Mouse (Mus musculus) stomach, postnatal 0 days (tissue): Measurements from ENCODE around the gene Zbtb48. TPM values are rescaled to one million over a fixed set of nuclear protein-coding genes. Genes with fewer than 3 reads are reported as not detected.

Experiments
- ATAC-seq: fragments of 200-750 bp; cut with Nextera tagmentation; 2 replicates; pipeline ENCODE4 v1.8.0; 2017; ENCODE audit not compliant: low FRiP score, low TSS enrichment
- DNase-seq: peaks from one replicate; pipeline ENCODE4 v3.0.0-alpha.2; 2016; ENCODE audit warnings: low spot score
- H3K27ac ChIP-seq: fragments of 300-500 bp; sonication (generic); replicated peaks from 2 replicates; pipeline ENCODE4 v1.5.1; 2014; ENCODE audit warnings: mild to moderate bottlenecking, control low read depth
- H3K27me3 ChIP-seq: fragments of 300-500 bp; sonication (generic); 2 replicates; pipeline ENCODE4 v1.6.1; 2014; ENCODE audit warnings: low read length; ENCODE audit not compliant: control insufficient read depth, insufficient read depth
- H3K36me3 ChIP-seq: fragments of 300-500 bp; sonication (generic); 2 replicates; pipeline ENCODE4 v1.6.1; 2014; ENCODE audit warnings: low read length, mixed read lengths; ENCODE audit not compliant: control insufficient read depth, insufficient read depth
- H3K4me1 ChIP-seq: fragments of 300-500 bp; sonication (generic); replicated peaks from 2 replicates; pipeline ENCODE4 v1.6.1; 2014; ENCODE audit warnings: antibody characterized with exemption; ENCODE audit not compliant: control insufficient read depth, insufficient read depth
- H3K4me2 ChIP-seq: fragments of 300-500 bp; sonication (generic); replicated peaks from 2 replicates; pipeline ENCODE4 v1.6.1; 2014; ENCODE audit warnings: low read depth, mild to moderate bottlenecking, control low read depth, moderate library complexity
- H3K4me3 ChIP-seq: fragments of 300-500 bp; sonication (generic); 2 replicates; pipeline ENCODE4 v1.5.1; 2014; ENCODE audit warnings: low read depth, low read length, control low read depth
- H3K9ac ChIP-seq: fragments of 300-500 bp; sonication (generic); 2 replicates; pipeline ENCODE4 v1.6.1; 2014; ENCODE audit warnings: mild to moderate bottlenecking, low read length, control low read depth, mixed read lengths
- H3K9me3 ChIP-seq: fragments of 300-500 bp; sonication (generic); 2 replicates; pipeline ENCODE4 v1.6.1; 2016; ENCODE audit warnings: low read length; ENCODE audit not compliant: control insufficient read depth
- CTCF ChIP-seq: IDR thresholded peaks from 2 replicates; pipeline ENCODE4 v1.5.1; 2016; ENCODE audit warnings: antibody characterized with exemption, low read depth, mild to moderate bottlenecking, moderate library complexity
- EP300 ChIP-seq: optimal IDR thresholded peaks from 2 replicates; pipeline ENCODE3; 2016; ENCODE audit warnings: antibody characterized with exemption
- WGBS: fragments of 180-500 bp; shearing (Covaris S2); extraction: QIAGEN DNeasy Blood & Tissue Kit; methylation state at CpG from one replicate; pipeline ENCODE4 v1.1.7; 2014; 5-methylcytosine and 5-hydroxymethylcytosine counted together
- polyA plus RNA-seq: library from polyadenylated mRNA; unstranded; fragments of >200 nt; fragmentation: Nextera tagmentation; extraction: Ambion mirVana; gene quantifications from 2 replicates; pipeline ENCODE4 v1.2.1, GENCODE M21; 2015

Zbtb48 gene
- polyA plus RNA-seq, 1 experiment from 2014 or later = 10.6 TPM

DNA sequence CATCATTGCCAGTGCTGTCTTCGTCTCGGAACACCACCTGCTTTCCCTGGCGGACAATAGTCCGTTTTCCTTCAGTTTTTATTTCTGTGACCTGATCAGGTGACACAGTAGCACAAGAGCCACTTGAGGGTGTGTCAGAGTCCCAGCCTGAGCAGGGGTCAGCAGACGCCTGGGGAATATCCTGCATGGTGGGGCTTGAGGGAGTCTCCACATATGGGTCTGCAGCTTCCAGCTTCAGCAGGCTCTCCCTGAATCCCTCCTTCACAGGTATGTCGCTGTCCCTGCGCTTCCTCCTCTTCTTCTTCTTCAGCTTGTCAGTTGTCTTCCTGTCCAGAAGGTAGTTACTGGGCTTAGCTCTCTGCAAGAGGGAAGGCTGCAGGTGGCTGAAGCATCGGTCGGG is 35.4 kb downstream of the Zbtb48 start:
- Histone ChIP-seq H3K9ac (no peak overlapping the region), H3K4me1 (peaks cover 5% of the 10 kb centered on the region; the same call in 1 of the 2 replicates), H3K4me2 (no peak overlapping the region), H3K27me3 (no peaks in the 10 kb centered on the region), H3K9me3 (no peaks in the 10 kb centered on the region), H3K4me3 (no peak overlapping the region), H3K27ac (no peak overlapping the region), H3K36me3 (peaks cover 11% of the 10 kb centered on the region)
- WGBS = 87% methylated on average over 9 of the region's 9 CpGs
- DNase-seq = no peak
- TF ChIP-seq EP300 (no peak), CTCF (no peak)
- ATAC-seq = no peak

DNA sequence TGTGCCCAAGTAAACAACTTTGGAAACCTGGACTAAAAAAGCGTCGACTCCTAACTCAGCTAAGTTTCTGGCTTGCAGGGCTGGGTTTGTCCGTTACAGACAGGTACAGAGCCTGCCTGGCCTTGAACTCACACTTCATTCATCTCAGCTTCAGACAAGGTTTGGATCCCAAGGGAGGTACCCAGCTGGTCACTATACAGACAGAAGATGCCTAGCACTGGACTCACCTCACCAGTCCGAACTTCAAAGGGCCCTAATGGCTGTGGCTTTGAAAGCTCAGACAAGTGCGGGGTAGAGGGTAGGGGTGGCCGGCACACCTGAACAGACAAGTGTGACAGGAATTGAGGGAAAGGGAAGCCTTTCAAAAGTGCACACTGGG is 38.4 kb downstream of the Zbtb48 start:
- peak overlapping the region; percentile 85 for H3K4me3 ChIP-seq
- H3K27me3 ChIP-seq = no peaks in the 10 kb centered on the region
- peak overlapping the region; percentile 92 for H3K4me2 ChIP-seq
- ATAC-seq (peak; percentile 3; the same call in 1 of the 2 replicates), DNase-seq (no peak)
- no peaks in the 10 kb centered on the region for H3K9me3 ChIP-seq
- TF ChIP-seq CTCF (no peak), EP300 (no peak)
- H3K4me1 ChIP-seq = peaks cover 2% of the 10 kb centered on the region; the same call in 1 of the 2 replicates
- H3K36me3 ChIP-seq = peaks cover 11% of the 10 kb centered on the region
- peak overlapping the region; percentile 84; the same call in 1 of the 2 replicates for H3K27ac ChIP-seq
- WGBS = 26% methylated on average over 6 of the region's 6 CpGs
- peak overlapping the region; percentile 90; the same call in 1 of the 2 replicates for H3K9ac ChIP-seq

DNA sequence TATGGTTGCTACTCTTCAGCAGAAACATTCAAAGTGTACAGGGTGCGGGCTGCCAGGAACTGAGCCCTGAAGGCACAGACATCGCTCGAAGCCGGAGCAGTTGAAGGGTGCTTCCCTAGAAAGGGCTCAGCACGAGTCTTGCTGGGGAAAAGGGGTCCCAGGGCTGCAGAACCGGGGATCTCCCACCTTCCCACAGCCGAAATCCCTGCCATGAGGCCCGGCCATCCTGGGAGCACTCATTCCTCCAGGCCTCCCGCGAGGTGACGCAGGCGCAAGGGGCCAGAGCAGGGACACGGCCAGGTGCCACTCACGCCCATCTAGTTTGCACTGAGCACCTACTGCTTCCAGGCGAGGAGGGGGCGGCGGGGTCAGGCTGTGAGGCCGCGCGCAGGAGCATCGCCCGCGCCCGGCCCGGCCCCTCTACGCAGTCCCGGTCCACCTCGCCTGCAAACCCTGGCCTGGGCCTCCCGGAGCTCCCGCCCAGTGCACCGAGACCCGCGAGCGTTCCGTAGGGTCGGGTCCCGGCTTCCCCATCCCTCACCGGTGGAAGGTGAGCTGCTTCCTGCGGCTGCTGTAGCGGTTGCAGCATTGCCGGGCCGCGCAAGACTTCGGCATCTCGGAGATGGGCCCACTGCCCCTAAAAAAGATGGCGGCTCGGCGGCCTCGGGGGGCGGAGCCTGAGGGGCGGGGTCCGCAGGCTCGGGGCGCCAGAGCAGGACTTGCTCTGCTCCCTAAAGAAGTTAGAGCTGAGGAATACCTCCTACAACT is 38.9 kb downstream of the Zbtb48 start, which contains the start of gene Thap3:
Gene Thap3, minus strand, starts transcription at position 656 of the 768 bp plus-strand sequence.
- Histone ChIP-seq H3K27me3 (no peaks in the 10 kb centered on the region), H3K4me2 (peak within 1 kb of the TSS; percentile 92), H3K9me3 (no peaks in the 10 kb centered on the region), H3K27ac (peak within 1 kb of the TSS; percentile 84), H3K4me1 (peaks cover 2% of the 10 kb centered on the region; the same call in 1 of the 2 replicates), H3K9ac (peak within 1 kb of the TSS; percentile 90), H3K36me3 (peaks cover 11% of the 10 kb centered on the region), H3K4me3 (peak within 1 kb of the TSS; percentile 85)
- TF ChIP-seq EP300 (no peak), CTCF (no peak)
- ATAC-seq = peak; percentile 66
- WGBS = under 1% methylated on average over 51 of the region's 54 CpGs
- peak; percentile 82 for DNase-seq

GRCm38 (mm10) chr4:151988014-151988341 is 39.5 kb downstream of the Zbtb48 start:
- no peaks in the 10 kb centered on the region for H3K9me3 ChIP-seq
- peak overlapping the region; percentile 92 for H3K4me2 ChIP-seq
- no peak for TF ChIP-seq CTCF
- TF ChIP-seq EP300 = no peak
- H3K27me3 ChIP-seq = no peaks in the 10 kb centered on the region
- ATAC-seq (no peak), DNase-seq (no peak)
- 17% methylated on average over 10 of the region's 10 CpGs for WGBS
- H3K36me3 ChIP-seq = peaks cover 15% of the 10 kb centered on the region
- H3K4me3 ChIP-seq = peak overlapping the region; percentile 85
- peak overlapping the region; percentile 90 for H3K9ac ChIP-seq
- peak overlapping the region; percentile 84 for H3K27ac ChIP-seq
- H3K4me1 ChIP-seq = peaks cover 2% of the 10 kb centered on the region; the same call in 1 of the 2 replicates

- TF ChIP-seq CTCF (no peak), EP300 (no peak)
- H3K27me3 ChIP-seq = no peaks in the 10 kb centered on the region
- H3K4me2 ChIP-seq = no peak overlapping the region
- H3K4me1 ChIP-seq = peaks cover 2% of the 10 kb centered on the region; the same call in 1 of the 2 replicates
- ATAC-seq = no peak
- H3K4me3 ChIP-seq = no peak overlapping the region
- no peak overlapping the region for H3K9ac ChIP-seq
- H3K27ac ChIP-seq = no peak overlapping the region
- 64% methylated on average over 8 of the region's 8 CpGs for WGBS
- no peak for DNase-seq
- peaks cover 14% of the 10 kb centered on the region for H3K36me3 ChIP-seq
- H3K9me3 ChIP-seq = no peaks in the 10 kb centered on the region
Measured at GRCm38 (mm10) chr4:151986650-151987049, 40.8 kb downstream of the Zbtb48 start.

- H3K4me1 ChIP-seq = peaks cover 2% of the 10 kb centered on the region; the same call in 1 of the 2 replicates
- peak; percentile 74 for DNase-seq
- WGBS = 28% methylated on average over 10 of the region's 10 CpGs
- no peaks in the 10 kb centered on the region for H3K9me3 ChIP-seq
- no peak overlapping the region for H3K9ac ChIP-seq
- H3K27me3 ChIP-seq = no peaks in the 10 kb centered on the region
- H3K27ac ChIP-seq = no peak overlapping the region
- no peak overlapping the region for H3K4me2 ChIP-seq
- TF ChIP-seq EP300 (no peak), CTCF (peak; percentile 44)
- H3K36me3 ChIP-seq = peaks cover 9% of the 10 kb centered on the region; the same call in 1 of the 2 replicates
- peak; percentile 60 for ATAC-seq
- H3K4me3 ChIP-seq = no peak overlapping the region
Measured at GRCm38 (mm10) chr4:151985886-151986285, 41.6 kb downstream of the Zbtb48 start.
